Mouse (Mus musculus): Measurements from ENCODE around the gene Dpp6. TPM values are rescaled to one million over a fixed set of nuclear protein-coding genes. Genes with fewer than 3 reads are reported as not detected.

The Dpp6 gene
- polyA plus RNA-seq, 1 experiment from 2014 or later: 26.7 TPM

DNA sequence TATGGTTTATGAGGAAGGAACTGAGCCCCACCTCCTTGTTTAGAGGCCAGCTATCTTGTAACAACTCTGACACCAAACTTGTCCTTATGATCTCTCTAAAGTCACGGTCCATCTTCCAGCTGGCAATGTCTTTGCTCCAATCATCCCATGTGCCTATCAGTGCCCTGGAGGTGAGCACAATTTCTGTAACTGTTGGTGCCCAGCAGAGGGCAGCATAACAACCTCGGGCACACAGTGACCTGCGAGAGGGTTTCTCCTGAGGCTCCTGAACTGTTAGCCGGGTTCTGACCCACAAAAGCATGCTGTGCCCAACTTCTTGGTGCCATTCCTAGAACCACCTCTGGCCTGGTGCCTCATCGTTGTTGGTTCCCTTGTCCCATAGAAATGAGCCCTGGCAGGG, 863.5 kb downstream of the Dpp6 start:
- no peak overlapping the region for H3K9ac ChIP-seq (ENCODE audit: low read length)
- no peaks in the 10 kb centered on the region for H3K36me3 ChIP-seq (ENCODE audit: control insufficient read depth, insufficient read depth, low read length)
- no peak overlapping the region for H3K4me3 ChIP-seq (ENCODE audit: low read depth, low read length)
- H3K27me3 ChIP-seq (replicated peaks; ENCODE audit: control insufficient read depth, insufficient read depth, low read length): no peaks in the 10 kb centered on the region
- no peaks in the 10 kb centered on the region for H3K9me3 ChIP-seq (replicated peaks; ENCODE audit: control insufficient read depth, low read length)
- no peak overlapping the region for H3K27ac ChIP-seq (ENCODE audit: low read depth, low read length)
- H3K4me1 ChIP-seq (ENCODE audit: control insufficient read depth, insufficient read depth, low read length): no peaks in the 10 kb centered on the region
- ATAC-seq: peak; percentile 55; the same call in 1 of the 2 replicates
- no peak overlapping the region for H3K4me2 ChIP-seq (ENCODE audit: low read length)
- DNase-seq (ENCODE audit: low spot score): peak; percentile 14
- WGBS: 40% methylated on average over 5 of the region's 5 CpGs

DNA sequence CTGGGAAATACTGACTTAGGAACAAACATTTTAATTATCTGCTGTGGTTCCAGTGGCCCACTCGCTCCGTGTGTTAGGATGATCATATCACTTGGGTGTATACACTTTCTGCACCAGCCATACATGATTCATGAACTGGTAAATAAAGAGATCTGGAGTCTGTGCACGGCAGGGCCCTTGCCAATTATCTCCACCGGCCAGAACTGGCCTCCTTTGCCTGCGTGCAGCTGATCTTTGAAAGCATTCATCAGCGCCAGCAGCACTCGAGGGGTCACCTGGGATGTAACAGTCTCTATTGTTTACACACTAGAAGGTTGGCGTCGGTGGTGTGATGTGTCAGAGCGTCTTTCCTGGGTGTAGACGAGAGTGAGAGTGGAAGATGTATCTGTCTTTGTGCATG, 868.2 kb downstream of the Dpp6 start:
- no peaks in the 10 kb centered on the region for H3K27me3 ChIP-seq (replicated peaks; ENCODE audit: control insufficient read depth, insufficient read depth, low read length)
- no peak overlapping the region for H3K4me3 ChIP-seq (ENCODE audit: low read depth, low read length)
- no peaks in the 10 kb centered on the region for H3K36me3 ChIP-seq (ENCODE audit: control insufficient read depth, insufficient read depth, low read length)
- no peaks in the 10 kb centered on the region for H3K4me1 ChIP-seq (ENCODE audit: control insufficient read depth, insufficient read depth, low read length)
- no peak overlapping the region for H3K27ac ChIP-seq (ENCODE audit: low read depth, low read length)
- no peak overlapping the region for H3K4me2 ChIP-seq (ENCODE audit: low read length)
- ATAC-seq (peak; percentile 55; the same call in 1 of the 2 replicates), DNase-seq (ENCODE audit: low spot score) (peak; percentile 50)
- H3K9ac ChIP-seq (ENCODE audit: low read length): no peak overlapping the region
- 59% methylated on average over 11 of the region's 11 CpGs for WGBS
- H3K9me3 ChIP-seq (replicated peaks; ENCODE audit: control insufficient read depth, low read length): no peaks in the 10 kb centered on the region

DNA sequence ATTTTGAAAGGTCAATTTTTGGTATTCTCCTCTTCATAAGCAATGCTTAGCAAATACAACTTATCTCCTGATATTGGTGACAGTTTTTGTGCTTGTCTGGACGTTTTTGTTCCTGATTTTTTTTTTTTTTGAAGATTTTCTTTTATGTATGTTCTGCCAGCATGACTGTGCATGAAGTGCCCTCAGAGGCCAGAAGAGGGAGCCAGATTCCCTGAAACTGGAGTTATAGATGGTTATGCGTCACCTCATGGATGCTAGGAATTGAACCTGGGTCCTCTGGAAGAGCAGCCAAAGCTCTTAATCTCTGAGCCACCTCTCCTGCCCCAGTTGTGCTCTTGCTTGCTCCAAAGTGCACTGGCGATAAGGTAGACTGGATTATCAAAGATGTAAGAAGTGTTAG, 868.9 kb downstream of the Dpp6 start:
- no peak overlapping the region for H3K27ac ChIP-seq (ENCODE audit: low read depth, low read length)
- 68% methylated on average over 3 of the region's 3 CpGs for WGBS
- DNase-seq (ENCODE audit: low spot score) (no peak), ATAC-seq (no peak)
- no peaks in the 10 kb centered on the region for H3K27me3 ChIP-seq (replicated peaks; ENCODE audit: control insufficient read depth, insufficient read depth, low read length)
- no peak overlapping the region for H3K4me2 ChIP-seq (ENCODE audit: low read length)
- no peaks in the 10 kb centered on the region for H3K36me3 ChIP-seq (ENCODE audit: control insufficient read depth, insufficient read depth, low read length)
- no peak overlapping the region for H3K9ac ChIP-seq (ENCODE audit: low read length)
- no peaks in the 10 kb centered on the region for H3K4me1 ChIP-seq (ENCODE audit: control insufficient read depth, insufficient read depth, low read length)
- no peak overlapping the region for H3K4me3 ChIP-seq (ENCODE audit: low read depth, low read length)
- H3K9me3 ChIP-seq (replicated peaks; ENCODE audit: control insufficient read depth, low read length): no peaks in the 10 kb centered on the region

DNA sequence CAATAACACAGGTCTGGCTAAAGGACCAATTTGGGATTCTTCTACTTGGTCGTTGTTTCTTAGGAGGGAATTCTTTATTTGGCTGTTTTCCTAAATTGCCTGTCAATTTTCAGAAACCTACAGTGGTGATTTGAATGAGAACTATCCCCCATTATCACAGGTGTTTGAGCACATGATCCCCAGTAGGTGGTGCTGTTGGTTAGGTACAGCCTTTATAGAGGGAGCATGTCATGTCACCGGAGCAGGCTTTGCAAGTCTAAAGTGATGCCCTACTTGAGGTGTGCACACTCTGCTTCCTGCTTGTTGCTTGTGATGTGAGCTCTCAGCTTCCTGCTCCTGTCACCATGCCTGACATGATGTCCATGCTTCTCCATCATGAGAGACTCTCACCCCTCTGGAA, 870.3 kb downstream of the Dpp6 start:
- Histone ChIP-seq H3K9ac (ENCODE audit: low read length) (no peak overlapping the region), H3K27me3 (replicated peaks; ENCODE audit: control insufficient read depth, insufficient read depth, low read length) (no peaks in the 10 kb centered on the region), H3K27ac (ENCODE audit: low read depth, low read length) (no peak overlapping the region), H3K4me3 (ENCODE audit: low read depth, low read length) (no peak overlapping the region), H3K36me3 (ENCODE audit: control insufficient read depth, insufficient read depth, low read length) (no peaks in the 10 kb centered on the region), H3K9me3 (replicated peaks; ENCODE audit: control insufficient read depth, low read length) (no peaks in the 10 kb centered on the region), H3K4me1 (ENCODE audit: control insufficient read depth, insufficient read depth, low read length) (no peaks in the 10 kb centered on the region), H3K4me2 (ENCODE audit: low read length) (no peak overlapping the region)
- WGBS: 86% methylated on average over 2 of the region's 2 CpGs
- ATAC-seq: no peak
- no peak for DNase-seq (ENCODE audit: low spot score)

DNA sequence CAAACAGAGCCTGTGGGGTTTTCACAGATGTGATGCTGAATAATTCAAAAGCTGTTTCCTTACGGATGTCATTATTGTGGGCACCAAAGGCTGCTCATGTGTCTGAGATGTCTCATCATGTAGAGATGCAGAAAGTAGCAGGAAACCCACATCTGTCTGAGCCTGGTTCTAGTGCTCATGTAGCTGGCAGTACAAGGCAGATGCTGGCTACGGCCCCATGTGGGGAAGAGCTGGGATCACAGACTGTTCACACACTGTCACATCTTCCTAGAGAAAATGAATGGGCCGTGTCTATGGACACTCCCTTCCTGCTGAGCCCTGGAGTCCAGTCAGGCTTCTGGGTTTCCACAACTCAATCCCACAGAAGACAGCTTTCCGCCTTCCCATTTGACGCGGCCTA, 885.5 kb downstream of the Dpp6 start:
- Histone ChIP-seq H3K4me3 (ENCODE audit: low read depth, low read length) (no peak overlapping the region), H3K9ac (ENCODE audit: low read length) (no peak overlapping the region), H3K4me2 (ENCODE audit: low read length) (no peak overlapping the region), H3K36me3 (ENCODE audit: control insufficient read depth, insufficient read depth, low read length) (no peaks in the 10 kb centered on the region), H3K4me1 (ENCODE audit: control insufficient read depth, insufficient read depth, low read length) (no peaks in the 10 kb centered on the region), H3K9me3 (replicated peaks; ENCODE audit: control insufficient read depth, low read length) (no peaks in the 10 kb centered on the region), H3K27me3 (replicated peaks; ENCODE audit: control insufficient read depth, insufficient read depth, low read length) (no peaks in the 10 kb centered on the region), H3K27ac (ENCODE audit: low read depth, low read length) (no peak overlapping the region)
- DNase-seq (ENCODE audit: low spot score) (no peak), ATAC-seq (no peak)
- 86% methylated on average over 6 of the region's 6 CpGs for WGBS

DNA sequence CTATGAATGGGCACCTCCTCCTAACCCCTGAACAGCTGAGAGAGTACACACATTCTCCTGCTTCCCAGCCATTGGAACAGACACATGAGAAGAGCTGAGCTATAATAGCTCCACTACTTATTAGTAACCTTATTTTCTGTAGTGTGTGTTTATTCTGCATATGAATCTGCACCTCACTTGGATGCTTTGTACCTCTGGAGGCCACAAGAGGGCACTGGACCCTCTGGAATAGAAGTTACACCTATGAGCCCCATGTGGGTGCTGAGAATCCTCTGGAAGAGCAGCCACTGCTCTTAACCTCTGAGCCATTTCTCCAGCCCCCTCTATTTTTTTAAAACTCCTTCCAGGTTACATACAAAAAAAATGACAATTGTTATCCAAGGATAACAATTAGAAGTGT, 888.0 kb downstream of the Dpp6 start:
- Histone ChIP-seq H3K9me3 (replicated peaks; ENCODE audit: control insufficient read depth, low read length) (no peaks in the 10 kb centered on the region), H3K27me3 (replicated peaks; ENCODE audit: control insufficient read depth, insufficient read depth, low read length) (no peaks in the 10 kb centered on the region), H3K4me1 (ENCODE audit: control insufficient read depth, insufficient read depth, low read length) (0 out of 2 replicates have a peak, but pooled peaks cover 4% of the 10 kb centered on the region), H3K27ac (ENCODE audit: low read depth, low read length) (no peak overlapping the region), H3K4me2 (ENCODE audit: low read length) (no peak overlapping the region), H3K4me3 (ENCODE audit: low read depth, low read length) (no peak overlapping the region), H3K36me3 (ENCODE audit: control insufficient read depth, insufficient read depth, low read length) (no peaks in the 10 kb centered on the region), H3K9ac (ENCODE audit: low read length) (no peak overlapping the region)
- ATAC-seq (no peak), DNase-seq (ENCODE audit: low spot score) (no peak)

DNA sequence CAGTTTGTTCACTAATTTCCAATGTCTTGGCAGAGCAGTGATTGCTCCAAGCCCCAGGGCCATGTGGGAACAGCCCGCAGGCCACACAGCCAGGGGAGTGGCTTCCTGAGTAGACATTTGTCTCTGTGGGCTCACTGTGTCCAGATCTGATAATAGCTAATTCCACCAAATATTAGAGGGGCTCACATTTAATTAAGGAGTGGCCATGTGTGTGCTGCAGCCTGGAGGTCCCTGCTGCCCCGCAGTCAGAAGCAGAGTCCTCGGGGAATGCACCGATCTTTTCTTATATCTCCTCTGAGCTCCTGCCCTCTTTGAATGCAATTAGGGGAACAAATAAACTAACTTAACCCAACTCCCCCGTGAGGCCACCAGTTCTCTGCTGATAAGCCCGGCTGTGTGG, 889.5 kb downstream of the Dpp6 start:
- Histone ChIP-seq H3K27ac (ENCODE audit: low read depth, low read length) (no peak overlapping the region), H3K9ac (ENCODE audit: low read length) (no peak overlapping the region)
- ATAC-seq: no peak

DNA sequence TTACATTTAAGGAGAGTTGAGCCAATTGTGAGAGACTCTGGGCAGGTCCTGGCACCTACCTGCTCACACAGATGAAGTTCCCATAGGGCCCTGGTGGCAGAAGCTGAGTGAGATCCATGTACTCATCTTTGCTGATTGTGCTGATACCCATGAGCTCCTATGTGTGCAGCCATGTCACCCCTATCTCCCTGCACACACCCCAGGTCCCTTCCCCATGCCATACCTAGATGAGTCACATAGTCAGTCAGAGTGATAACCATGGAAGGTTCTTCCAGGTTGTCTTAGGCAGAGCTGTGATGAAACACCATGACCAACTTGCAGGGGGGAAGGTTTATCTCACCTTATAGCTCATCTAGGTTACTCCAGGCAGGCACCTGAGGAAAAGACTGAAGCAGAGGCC, 890.3 kb downstream of the Dpp6 start:
- no peak for DNase-seq (ENCODE audit: low spot score)
- H3K4me2 ChIP-seq (ENCODE audit: low read length): no peak overlapping the region
- no peak overlapping the region for H3K9ac ChIP-seq (ENCODE audit: low read length)
- 0 out of 2 replicates have a peak, but pooled peaks cover 4% of the 10 kb centered on the region for H3K4me1 ChIP-seq (ENCODE audit: control insufficient read depth, insufficient read depth, low read length)
- no peaks in the 10 kb centered on the region for H3K27me3 ChIP-seq (replicated peaks; ENCODE audit: control insufficient read depth, insufficient read depth, low read length)
- no peaks in the 10 kb centered on the region for H3K36me3 ChIP-seq (ENCODE audit: control insufficient read depth, insufficient read depth, low read length)
- no peak overlapping the region for H3K4me3 ChIP-seq (ENCODE audit: low read depth, low read length)
- no peak overlapping the region for H3K27ac ChIP-seq (ENCODE audit: low read depth, low read length)
- ATAC-seq: no peak
- H3K9me3 ChIP-seq (replicated peaks; ENCODE audit: control insufficient read depth, low read length): no peaks in the 10 kb centered on the region

More for the DNA sequence above, 889.5 kb downstream of the Dpp6 start:
- 0 out of 2 replicates have a peak, but pooled peaks cover 4% of the 10 kb centered on the region for H3K4me1 ChIP-seq (ENCODE audit: control insufficient read depth, insufficient read depth, low read length)
- H3K4me2 ChIP-seq (ENCODE audit: low read length): no peak overlapping the region
- WGBS: 51% methylated on average over 6 of the region's 6 CpGs
- no peak for DNase-seq (ENCODE audit: low spot score)
- no peak overlapping the region for H3K4me3 ChIP-seq (ENCODE audit: low read depth, low read length)
- no peaks in the 10 kb centered on the region for H3K9me3 ChIP-seq (replicated peaks; ENCODE audit: control insufficient read depth, low read length)
- no peaks in the 10 kb centered on the region for H3K36me3 ChIP-seq (ENCODE audit: control insufficient read depth, insufficient read depth, low read length)
- no peaks in the 10 kb centered on the region for H3K27me3 ChIP-seq (replicated peaks; ENCODE audit: control insufficient read depth, insufficient read depth, low read length)

DNA sequence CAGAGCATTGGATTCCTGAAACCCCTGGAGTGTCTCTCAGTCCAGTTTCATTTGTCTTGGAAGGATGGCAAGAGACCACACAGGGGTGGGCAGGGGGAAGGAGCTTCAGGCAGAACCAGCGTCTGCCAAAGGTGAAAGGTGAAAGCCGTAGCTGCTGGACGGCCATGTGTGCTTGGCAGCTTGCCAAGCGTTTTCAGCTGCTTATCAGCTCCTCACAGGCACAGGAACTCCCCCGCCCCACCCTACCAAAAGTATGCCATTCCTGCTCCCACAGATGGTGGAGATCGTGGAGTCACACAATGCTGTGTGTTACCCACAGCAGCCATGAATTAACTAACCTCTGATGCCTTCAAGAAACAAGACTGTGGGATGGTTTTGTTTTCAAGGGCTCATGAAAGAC, 891.2 kb downstream of the Dpp6 start:
- H3K36me3 ChIP-seq (ENCODE audit: control insufficient read depth, insufficient read depth, low read length): no peaks in the 10 kb centered on the region
- H3K9ac ChIP-seq (ENCODE audit: low read length): no peak overlapping the region
- no peak for ATAC-seq
- 0 out of 2 replicates have a peak, but pooled peaks cover 4% of the 10 kb centered on the region for H3K4me1 ChIP-seq (ENCODE audit: control insufficient read depth, insufficient read depth, low read length)
- H3K9me3 ChIP-seq (replicated peaks; ENCODE audit: control insufficient read depth, low read length): no peaks in the 10 kb centered on the region
- DNase-seq (ENCODE audit: low spot score): peak; percentile 19
- no peak overlapping the region for H3K4me2 ChIP-seq (ENCODE audit: low read length)
- no peak overlapping the region for H3K4me3 ChIP-seq (ENCODE audit: low read depth, low read length)
- H3K27ac ChIP-seq (ENCODE audit: low read depth, low read length): no peak overlapping the region
- WGBS: 44% methylated on average over 6 of the region's 6 CpGs
- H3K27me3 ChIP-seq (replicated peaks; ENCODE audit: control insufficient read depth, insufficient read depth, low read length): no peaks in the 10 kb centered on the region

Data from forebrain, embryonic 14.5 days (tissue).